13 mouse cellular contexts compared by ENCODE assay signal in genomic region chr8:104565457-104565798, GRCm38 (mm10). TPM values are rescaled to one million over a fixed set of nuclear protein-coding genes. Genes with fewer than 3 reads are reported as not detected.
A peak's percentile ranks its signal among the peaks of the same experiment; 100 is the strongest.
DNase-seq lines count a peak whose midpoint lies in the region; ATAC-seq and TF ChIP-seq lines count a peak whose summit lies in the region.
"Had no signal": no experiment of that assay in that cellular context is flagged by ENCODE, and none has a peak within 500 bp of the region (broad histone marks: within the 10 kb centered on the region; RNA-seq: fewer than 3 reads in every experiment).

No protein-coding gene starts in this region.

- no peak for TF ChIP-seq EP300 in stomach, postnatal 0 days (optimal IDR thresholded peaks at IDR 0.05)

- no peak for TF ChIP-seq CTCF in stomach, postnatal 0 days (IDR thresholded peaks at IDR 0.05; ENCODE audit: low read depth)

- 91% methylated on average over 5 of the region's 5 CpGs for WGBS in hindbrain, embryonic 11.5 days
- 94% methylated on average over 5 of the region's 5 CpGs for WGBS in hindbrain, embryonic 10.5 days
- WGBS in neural tube, embryonic 11.5 days, result 96% methylated on average over 5 of the region's 5 CpGs
- 96% methylated on average over 5 of the region's 5 CpGs for WGBS in hindbrain, embryonic 16.5 days
- 94% methylated on average over 5 of the region's 5 CpGs for WGBS in stomach, postnatal 0 days

- H3K27me3 ChIP-seq in hindbrain, embryonic 11.5 days (ENCODE audit: control insufficient read depth, insufficient read depth, low read length), result no peaks in the 10 kb centered on the region
- H3K27me3 ChIP-seq in hindbrain, embryonic 10.5 days (ENCODE audit: insufficient read depth, poor library complexity, severe bottlenecking), result no peaks in the 10 kb centered on the region
- H3K27me3 ChIP-seq in neural tube, embryonic 11.5 days (ENCODE audit: control insufficient read depth, insufficient read depth, low read length), result no peaks in the 10 kb centered on the region
- no peaks in the 10 kb centered on the region for H3K27me3 ChIP-seq in hindbrain, embryonic 16.5 days (replicated peaks; ENCODE audit: control insufficient read depth, insufficient read depth, low read length)
- no peaks in the 10 kb centered on the region for H3K27me3 ChIP-seq in stomach, postnatal 0 days (ENCODE audit: control insufficient read depth, insufficient read depth, low read length)
- H3K27me3 ChIP-seq: heart, embryonic 15.5 days had no signal

- ATAC-seq in hindbrain, embryonic 11.5 days (ENCODE audit: low FRiP score), result peak; percentile 20; the same call in 1 of the 2 replicates
- 0 out of 2 replicates have a peak, but pooled peaks have one; percentile 7 for ATAC-seq in neural tube, embryonic 11.5 days (ENCODE audit: insufficient read depth, low FRiP score, low TSS enrichment)
- ATAC-seq in hindbrain, embryonic 16.5 days, result 0 out of 2 replicates have a peak, but pooled peaks have one; percentile 20
- ATAC-seq in stomach, postnatal 0 days (ENCODE audit: low FRiP score, low TSS enrichment), result peak; percentile 26

- no peak for DNase-seq in hindbrain, embryonic 11.5 days (ENCODE audit: low spot score)
- no peak for DNase-seq in hindbrain, embryonic 10.5 days (ENCODE audit: low spot score)
- DNase-seq in neural tube, embryonic 11.5 days (ENCODE audit: low spot score), result no peak
- no peak for DNase-seq in neural tube, embryonic 10.5 days (ENCODE audit: extremely low spot score, low spot score)
- DNase-seq in stomach, postnatal 0 days (ENCODE audit: low spot score), result no peak
- DNase-seq in thymus, adult 18-20 months, result no peak
- no peak for DNase-seq in adrenal gland, postnatal 25 days

- H3K4me3 ChIP-seq in hindbrain, embryonic 11.5 days (ENCODE audit: low read depth, low read length), result no peak overlapping the region
- no peak overlapping the region for H3K4me3 ChIP-seq in hindbrain, embryonic 10.5 days
- H3K4me3 ChIP-seq in neural tube, embryonic 11.5 days (ENCODE audit: low read depth, low read length), result no peak overlapping the region
- no peak overlapping the region for H3K4me3 ChIP-seq in hindbrain, embryonic 16.5 days (ENCODE audit: low read length)
- no peak overlapping the region for H3K4me3 ChIP-seq in stomach, postnatal 0 days (ENCODE audit: low read depth, low read length)
- H3K4me3 ChIP-seq: left cerebral cortex, adult 2 months had no signal

- no peaks in the 10 kb centered on the region for H3K9me3 ChIP-seq in hindbrain, embryonic 11.5 days (ENCODE audit: control insufficient read depth, low read length)
- H3K9me3 ChIP-seq in hindbrain, embryonic 10.5 days, result no peaks in the 10 kb centered on the region
- no peaks in the 10 kb centered on the region for H3K9me3 ChIP-seq in neural tube, embryonic 11.5 days (ENCODE audit: control insufficient read depth, low read length)
- H3K9me3 ChIP-seq in hindbrain, embryonic 16.5 days (ENCODE audit: control insufficient read depth, low read length), result no peaks in the 10 kb centered on the region
- H3K9me3 ChIP-seq in stomach, postnatal 0 days (ENCODE audit: control insufficient read depth, low read length), result no peaks in the 10 kb centered on the region
- H3K9me3 ChIP-seq: heart, embryonic 15.5 days had no signal

- H3K4me2 ChIP-seq in hindbrain, embryonic 11.5 days (replicated peaks; ENCODE audit: low read depth, low read length), result no peak overlapping the region
- H3K4me2 ChIP-seq in neural tube, embryonic 11.5 days (ENCODE audit: low read depth), result no peak overlapping the region
- H3K4me2 ChIP-seq in hindbrain, embryonic 16.5 days (ENCODE audit: low read length), result no peak overlapping the region
- no peak overlapping the region for H3K4me2 ChIP-seq in stomach, postnatal 0 days (replicated peaks; ENCODE audit: low read depth)

- no peak overlapping the region for H3K27ac ChIP-seq in hindbrain, embryonic 11.5 days (ENCODE audit: low read depth, low read length)
- H3K27ac ChIP-seq in hindbrain, embryonic 10.5 days, result no peak overlapping the region
- no peak overlapping the region for H3K27ac ChIP-seq in neural tube, embryonic 11.5 days (ENCODE audit: low read depth, low read length)
- H3K27ac ChIP-seq in hindbrain, embryonic 16.5 days (ENCODE audit: low read depth, low read length), result no peak overlapping the region
- H3K27ac ChIP-seq in stomach, postnatal 0 days (replicated peaks), result no peak overlapping the region
- H3K27ac ChIP-seq: heart, embryonic 15.5 days; left cerebral cortex, adult 2 months had no signal

- no peaks in the 10 kb centered on the region for H3K4me1 ChIP-seq in hindbrain, embryonic 11.5 days (replicated peaks; ENCODE audit: control insufficient read depth, insufficient read depth, low read length)
- H3K4me1 ChIP-seq in hindbrain, embryonic 10.5 days (replicated peaks), result peaks cover under 1% of the 10 kb centered on the region; the same call in 1 of the 2 replicates
- no peaks in the 10 kb centered on the region for H3K4me1 ChIP-seq in neural tube, embryonic 11.5 days (ENCODE audit: control insufficient read depth, insufficient read depth, low read length)
- H3K4me1 ChIP-seq in hindbrain, embryonic 16.5 days (ENCODE audit: control insufficient read depth, insufficient read depth, low read depth, low read length), result no peaks in the 10 kb centered on the region
- no peaks in the 10 kb centered on the region for H3K4me1 ChIP-seq in stomach, postnatal 0 days (replicated peaks; ENCODE audit: control insufficient read depth, insufficient read depth)

- no peak overlapping the region for H3K9ac ChIP-seq in hindbrain, embryonic 11.5 days (ENCODE audit: low read depth, low read length)
- H3K9ac ChIP-seq in neural tube, embryonic 11.5 days (ENCODE audit: low read length), result no peak overlapping the region
- H3K9ac ChIP-seq in hindbrain, embryonic 16.5 days (ENCODE audit: low read depth, low read length), result no peak overlapping the region
- H3K9ac ChIP-seq in stomach, postnatal 0 days (ENCODE audit: low read length), result no peak overlapping the region
- H3K9ac ChIP-seq: heart, embryonic 15.5 days had no signal

- no peaks in the 10 kb centered on the region for H3K36me3 ChIP-seq in hindbrain, embryonic 11.5 days (ENCODE audit: control insufficient read depth, insufficient read depth, low read length)
- no peaks in the 10 kb centered on the region for H3K36me3 ChIP-seq in hindbrain, embryonic 10.5 days
- no peaks in the 10 kb centered on the region for H3K36me3 ChIP-seq in neural tube, embryonic 11.5 days (ENCODE audit: control insufficient read depth, insufficient read depth, low read length)
- no peaks in the 10 kb centered on the region for H3K36me3 ChIP-seq in hindbrain, embryonic 16.5 days (ENCODE audit: control insufficient read depth, insufficient read depth, low read length)
- H3K36me3 ChIP-seq in stomach, postnatal 0 days (ENCODE audit: control insufficient read depth, insufficient read depth, low read length), result no peaks in the 10 kb centered on the region
- H3K36me3 ChIP-seq: heart, embryonic 15.5 days had no signal

RNA-seq across cellular contexts. Expression of gene Pdp2, which starts 25.8 kb away (rescaled TPM):
- 14.4 and 17.1 TPM in 2 replicates for polyA plus RNA-seq in hindbrain, embryonic 11.5 days (2014; fragmentation: Nextera tagmentation; extraction: Ambion mirVana)
- 12.7 and 13.3 TPM in 2 replicates for polyA plus RNA-seq in hindbrain, embryonic 10.5 days (2016; fragmentation: Nextera tagmentation; extraction: Ambion mirVana)
- 17.8 and 20.0 TPM in 2 replicates for polyA plus RNA-seq in neural tube, embryonic 11.5 days (2014; fragmentation: Nextera tagmentation; extraction: Ambion mirVana)
- 20.1 and 20.5 TPM in 2 replicates for polyA plus RNA-seq in hindbrain, embryonic 16.5 days (2015; fragmentation: Nextera tagmentation; extraction: Ambion mirVana)
- polyA plus RNA-seq in stomach, postnatal 0 days (2015; fragmentation: Nextera tagmentation; extraction: Ambion mirVana), result 5.5 and 6.2 TPM in 2 replicates
- total RNA-seq in adrenal gland, postnatal 25 days (2021), result 31.0 and 32.4 TPM in 2 replicates

RNA-seq across cellular contexts. Expression of gene Car7, which starts 30.9 kb away (rescaled TPM):
- 0.42 and 0.52 TPM in 2 replicates for polyA plus RNA-seq in hindbrain, embryonic 11.5 days (2014; fragmentation: Nextera tagmentation; extraction: Ambion mirVana)
- polyA plus RNA-seq in hindbrain, embryonic 10.5 days (2016; fragmentation: Nextera tagmentation; extraction: Ambion mirVana), result 0.90 and 1.4 TPM in 2 replicates
- 1.2 and 1.4 TPM in 2 replicates for polyA plus RNA-seq in neural tube, embryonic 11.5 days (2014; fragmentation: Nextera tagmentation; extraction: Ambion mirVana)
- polyA plus RNA-seq in hindbrain, embryonic 16.5 days (2015; fragmentation: Nextera tagmentation; extraction: Ambion mirVana), result 3.5 and 4.9 TPM in 2 replicates
- polyA plus RNA-seq in stomach, postnatal 0 days (2015; fragmentation: Nextera tagmentation; extraction: Ambion mirVana), result 1.2 and 1.3 TPM in 2 replicates
- 2.3 and 2.6 TPM in 2 replicates for total RNA-seq in adrenal gland, postnatal 25 days (2021)

RNA-seq across cellular contexts. Expression of gene Nae1, which starts 31.0 kb away (rescaled TPM):
- polyA plus RNA-seq in hindbrain, embryonic 11.5 days (2014; fragmentation: Nextera tagmentation; extraction: Ambion mirVana), result 140 TPM in 2 replicates
- polyA plus RNA-seq in hindbrain, embryonic 10.5 days (2016; fragmentation: Nextera tagmentation; extraction: Ambion mirVana), result 121 and 126 TPM in 2 replicates
- 119 and 125 TPM in 2 replicates for polyA plus RNA-seq in neural tube, embryonic 11.5 days (2014; fragmentation: Nextera tagmentation; extraction: Ambion mirVana)
- polyA plus RNA-seq in hindbrain, embryonic 16.5 days (2015; fragmentation: Nextera tagmentation; extraction: Ambion mirVana), result 104 and 108 TPM in 2 replicates
- 59.2 and 64.1 TPM in 2 replicates for polyA plus RNA-seq in stomach, postnatal 0 days (2015; fragmentation: Nextera tagmentation; extraction: Ambion mirVana)
- total RNA-seq in adrenal gland, postnatal 25 days (2021), result 39.4 and 43.1 TPM in 2 replicates

RNA-seq across cellular contexts. Expression of gene Terb1, which starts 55.7 kb away (rescaled TPM):
- 0.10 TPM in 1 of 2 replicates, not detected in the other for polyA plus RNA-seq in hindbrain, embryonic 11.5 days (2014; fragmentation: Nextera tagmentation; extraction: Ambion mirVana)
- polyA plus RNA-seq in hindbrain, embryonic 10.5 days (2016; fragmentation: Nextera tagmentation; extraction: Ambion mirVana), result 0.12 and 0.29 TPM in 2 replicates
- polyA plus RNA-seq in neural tube, embryonic 11.5 days (2014; fragmentation: Nextera tagmentation; extraction: Ambion mirVana), result 0.25 and 0.34 TPM in 2 replicates
- polyA plus RNA-seq in hindbrain, embryonic 16.5 days (2015; fragmentation: Nextera tagmentation; extraction: Ambion mirVana), result 0.70 and 0.90 TPM in 2 replicates
- polyA plus RNA-seq in stomach, postnatal 0 days (2015; fragmentation: Nextera tagmentation; extraction: Ambion mirVana), result 0.18 and 0.33 TPM in 2 replicates
- total RNA-seq in adrenal gland, postnatal 25 days (2021), result not detected in 2 replicates
- total RNA-seq: adrenal gland, adult 2 months; liver, adult 2 months had no signal
- polyA plus RNA-seq: adrenal gland, adult 2 months; liver, adult 2 months had no signal

RNA-seq across cellular contexts. Expression of gene Cdh16, which starts 58.8 kb away (rescaled TPM):
- polyA plus RNA-seq in hindbrain, embryonic 11.5 days (2014; fragmentation: Nextera tagmentation; extraction: Ambion mirVana), result not detected in 2 replicates
- not detected in 2 replicates for polyA plus RNA-seq in hindbrain, embryonic 10.5 days (2016; fragmentation: Nextera tagmentation; extraction: Ambion mirVana)
- 0.80 TPM in 1 of 2 replicates, not detected in the other for polyA plus RNA-seq in neural tube, embryonic 11.5 days (2014; fragmentation: Nextera tagmentation; extraction: Ambion mirVana)
- polyA plus RNA-seq in hindbrain, embryonic 16.5 days (2015; fragmentation: Nextera tagmentation; extraction: Ambion mirVana), result 0.21 TPM in 1 of 2 replicates, not detected in the other
- 0.30 TPM in 2 replicates for polyA plus RNA-seq in stomach, postnatal 0 days (2015; fragmentation: Nextera tagmentation; extraction: Ambion mirVana)
- not detected in 2 replicates for total RNA-seq in adrenal gland, postnatal 25 days (2021)
- total RNA-seq: adrenal gland, adult 2 months; gastrocnemius, postnatal 14 days; left cerebral cortex, adult 2 months; liver, adult 2 months had no signal
- polyA plus RNA-seq: adrenal gland, adult 2 months; liver, adult 2 months had no signal
